Mouse (Mus musculus) lung, postnatal 0 days (tissue): Measurements from ENCODE around the gene Scpep1.

Experiments used
- CTCF ChIP-seq: IDR thresholded peaks from 2 replicates; pipeline ENCODE4 v1.5.1; 2016; ENCODE audit warnings: antibody characterized with exemption, mild to moderate bottlenecking
- EP300 ChIP-seq: IDR thresholded peaks from 2 replicates; pipeline ENCODE4 v1.6.1; 2016; ENCODE audit warnings: antibody characterized with exemption, mild to moderate bottlenecking, control low read depth

GRCm38 (mm10) chr11:88937886-88938285 is 17.4 kb downstream of the Scpep1 start:
- TF ChIP-seq CTCF (no peak), EP300 (no peak)
